Mouse (Mus musculus) E14TG2a.4 (cell line): Measurements from ENCODE around the gene Pigp.

Experiments
- CTCF ChIP-seq: conservative IDR thresholded peaks from 2 replicates; pipeline ENCODE4 v1.5.1; 2014; ENCODE audit warnings: low read length
- NANOG ChIP-seq: IDR thresholded peaks from 2 replicates; pipeline ENCODE4 v1.6.1; 2014; ENCODE audit warnings: borderline replicate concordance, low read length, mixed read lengths
- POU5F1 ChIP-seq: IDR thresholded peaks from 2 replicates; pipeline ENCODE4 v1.6.1; 2014; ENCODE audit warnings: low read length, borderline replicate concordance

GRCm38 (mm10) chr16:94387690-94388089, 16.0 kb upstream of the Pigp start:
- TF ChIP-seq CTCF (no peak), NANOG (no peak), POU5F1 (no peak)
